Mouse (Mus musculus): ENCODE measurements around the gene Casp7. TPM values are rescaled to one million over a fixed set of nuclear protein-coding genes. Genes with fewer than 3 reads are reported as not detected.

The Casp7 gene
- polyA plus RNA-seq, 1 experiment from 2014 or later, result 18.4 TPM

GRCm38 (mm10) chr19:56378554-56379172 lies 18.3 kb upstream of the Casp7 start:
- Histone ChIP-seq H3K36me3 (replicated peaks; ENCODE audit: control insufficient read depth, insufficient read depth) (no peaks in the 10 kb centered on the region), H3K4me2 (replicated peaks) (no peak overlapping the region), H3K9me3 (ENCODE audit: control insufficient read depth, low read length) (no peaks in the 10 kb centered on the region), H3K27ac (no peak overlapping the region), H3K9ac (no peak overlapping the region), H3K4me1 (replicated peaks; ENCODE audit: control insufficient read depth, insufficient read depth, low read length) (no peaks in the 10 kb centered on the region), H3K27me3 (ENCODE audit: control insufficient read depth, insufficient read depth, low read length) (no peaks in the 10 kb centered on the region), H3K4me3 (replicated peaks; ENCODE audit: low read length) (no peak overlapping the region)
- no peak for ATAC-seq (ENCODE audit: low FRiP score)
- DNase-seq (ENCODE audit: low spot score), result no peak
- 86% methylated on average over 13 of the region's 13 CpGs for WGBS

- Histone ChIP-seq H3K27ac (no peak overlapping the region), H3K9me3 (ENCODE audit: control insufficient read depth, low read length) (no peaks in the 10 kb centered on the region), H3K4me3 (replicated peaks; ENCODE audit: low read length) (no peak overlapping the region), H3K4me2 (replicated peaks) (no peak overlapping the region), H3K4me1 (replicated peaks; ENCODE audit: control insufficient read depth, insufficient read depth, low read length) (no peaks in the 10 kb centered on the region), H3K27me3 (ENCODE audit: control insufficient read depth, insufficient read depth, low read length) (no peaks in the 10 kb centered on the region), H3K9ac (no peak overlapping the region), H3K36me3 (replicated peaks; ENCODE audit: control insufficient read depth, insufficient read depth) (no peaks in the 10 kb centered on the region)
- 81% methylated on average over 7 of the region's 7 CpGs for WGBS
- DNase-seq (ENCODE audit: low spot score), result no peak
- ATAC-seq (ENCODE audit: low FRiP score), result no peak
Observed at GRCm38 (mm10) chr19:56380341-56380740, 16.6 kb upstream of the Casp7 start.

DNA sequence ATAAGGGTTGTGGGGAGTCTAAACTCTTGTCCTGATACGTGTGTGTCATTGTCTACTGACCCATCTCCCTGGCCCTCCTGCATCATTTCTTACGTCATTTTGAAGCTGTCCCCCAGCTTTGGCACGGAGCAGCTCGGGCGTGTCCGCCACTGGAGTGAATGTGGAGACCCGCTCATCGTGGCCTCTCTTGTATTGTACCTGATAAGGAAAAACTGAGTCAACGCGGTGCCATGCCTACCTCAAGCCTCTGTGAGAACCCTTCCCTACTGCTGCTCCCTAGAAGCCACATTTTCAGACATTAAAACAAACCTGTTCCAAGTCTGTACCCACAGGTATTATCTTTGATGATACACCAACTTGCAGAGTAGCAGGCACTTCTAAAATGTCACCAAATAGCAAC lies 15.5 kb upstream of the Casp7 start:
- Histone ChIP-seq H3K4me3 (replicated peaks; ENCODE audit: low read length) (no peak overlapping the region), H3K27ac (no peak overlapping the region), H3K36me3 (replicated peaks; ENCODE audit: control insufficient read depth, insufficient read depth) (no peaks in the 10 kb centered on the region), H3K27me3 (ENCODE audit: control insufficient read depth, insufficient read depth, low read length) (no peaks in the 10 kb centered on the region), H3K9ac (no peak overlapping the region), H3K4me1 (replicated peaks; ENCODE audit: control insufficient read depth, insufficient read depth, low read length) (no peaks in the 10 kb centered on the region), H3K9me3 (ENCODE audit: control insufficient read depth, low read length) (no peaks in the 10 kb centered on the region), H3K4me2 (replicated peaks) (no peak overlapping the region)
- no peak for DNase-seq (ENCODE audit: low spot score)
- 93% methylated on average over 10 of the region's 10 CpGs for WGBS
- ATAC-seq (ENCODE audit: low FRiP score), result no peak

- Histone ChIP-seq H3K4me1 (replicated peaks; ENCODE audit: control insufficient read depth, insufficient read depth, low read length) (no peaks in the 10 kb centered on the region), H3K27me3 (ENCODE audit: control insufficient read depth, insufficient read depth, low read length) (no peaks in the 10 kb centered on the region), H3K4me3 (replicated peaks; ENCODE audit: low read length) (no peak overlapping the region), H3K9ac (no peak overlapping the region), H3K4me2 (replicated peaks) (no peak overlapping the region), H3K36me3 (replicated peaks; ENCODE audit: control insufficient read depth, insufficient read depth) (no peaks in the 10 kb centered on the region), H3K27ac (no peak overlapping the region), H3K9me3 (ENCODE audit: control insufficient read depth, low read length) (no peaks in the 10 kb centered on the region)
- DNase-seq (ENCODE audit: low spot score) (no peak), ATAC-seq (ENCODE audit: low FRiP score) (no peak)
- 86% methylated on average over 5 of the region's 5 CpGs for WGBS
Observed at GRCm38 (mm10) chr19:56385546-56385945, 11.4 kb upstream of the Casp7 start.

DNA sequence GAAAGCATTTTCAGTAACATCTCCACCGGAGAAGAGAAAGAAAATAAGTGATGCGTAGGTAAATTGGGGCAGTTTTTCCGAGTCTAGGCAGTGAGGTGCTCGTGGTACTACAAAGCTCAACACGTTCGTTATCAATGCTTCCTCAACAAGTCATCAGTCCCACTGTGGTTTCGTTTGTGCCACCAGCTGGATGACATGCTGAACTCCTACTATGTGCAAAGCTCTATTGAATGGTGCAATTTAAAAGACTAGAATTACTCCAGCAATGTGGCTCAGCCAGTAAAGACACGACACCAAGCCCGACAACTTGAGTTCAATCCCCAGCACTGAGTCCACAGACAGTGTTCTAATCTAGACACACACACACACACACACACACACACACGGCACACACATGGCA lies 10.8 kb upstream of the Casp7 start:
- Histone ChIP-seq H3K4me3 (replicated peaks; ENCODE audit: low read length) (no peak overlapping the region), H3K27me3 (ENCODE audit: control insufficient read depth, insufficient read depth, low read length) (no peaks in the 10 kb centered on the region), H3K27ac (no peak overlapping the region), H3K9me3 (ENCODE audit: control insufficient read depth, low read length) (no peaks in the 10 kb centered on the region), H3K36me3 (replicated peaks; ENCODE audit: control insufficient read depth, insufficient read depth) (no peaks in the 10 kb centered on the region), H3K4me1 (replicated peaks; ENCODE audit: control insufficient read depth, insufficient read depth, low read length) (no peaks in the 10 kb centered on the region), H3K9ac (no peak overlapping the region), H3K4me2 (replicated peaks) (no peak overlapping the region)
- ATAC-seq (ENCODE audit: low FRiP score), result no peak
- WGBS, result 89% methylated on average over 10 of the region's 10 CpGs
- no peak for DNase-seq (ENCODE audit: low spot score)

DNA sequence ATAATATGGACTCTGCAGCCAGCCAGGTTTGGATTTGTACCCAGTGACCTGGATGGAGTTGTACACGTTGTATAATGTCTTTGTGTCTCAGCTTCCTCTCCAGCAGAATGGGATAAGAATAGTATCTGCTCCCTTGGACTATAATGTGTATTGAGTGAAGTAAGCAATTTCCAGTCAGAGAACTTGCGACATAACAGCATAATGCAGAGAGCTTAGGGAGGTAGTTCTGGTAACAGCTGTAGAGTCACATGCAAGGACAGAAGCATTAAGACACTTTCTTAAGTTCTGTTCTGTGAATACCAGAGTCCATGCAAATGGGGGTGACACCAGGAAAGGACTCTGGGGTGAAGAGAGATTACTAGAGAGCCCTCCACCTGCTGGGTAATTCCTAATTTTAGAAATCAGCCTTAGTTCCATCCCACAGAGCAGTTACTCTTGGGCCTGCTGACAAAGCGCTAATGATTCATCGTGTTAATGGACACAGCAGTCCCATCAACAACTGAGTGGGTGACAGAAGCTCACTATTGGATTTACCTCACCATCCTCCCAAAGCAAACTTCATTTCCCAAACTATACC lies 9.1 kb upstream of the Casp7 start:
- H3K4me2 ChIP-seq (replicated peaks), result no peak overlapping the region
- no peaks in the 10 kb centered on the region for H3K36me3 ChIP-seq (replicated peaks; ENCODE audit: control insufficient read depth, insufficient read depth)
- no peak overlapping the region for H3K4me3 ChIP-seq (replicated peaks; ENCODE audit: low read length)
- no peak for ATAC-seq (ENCODE audit: low FRiP score)
- no peak overlapping the region for H3K27ac ChIP-seq
- H3K27me3 ChIP-seq (ENCODE audit: control insufficient read depth, insufficient read depth, low read length), result no peaks in the 10 kb centered on the region
- no peak for DNase-seq (ENCODE audit: low spot score)
- H3K9ac ChIP-seq, result no peak overlapping the region
- no peaks in the 10 kb centered on the region for H3K4me1 ChIP-seq (replicated peaks; ENCODE audit: control insufficient read depth, insufficient read depth, low read length)
- WGBS, result 82% methylated on average over 4 of the region's 4 CpGs
- no peaks in the 10 kb centered on the region for H3K9me3 ChIP-seq (ENCODE audit: control insufficient read depth, low read length)

DNA sequence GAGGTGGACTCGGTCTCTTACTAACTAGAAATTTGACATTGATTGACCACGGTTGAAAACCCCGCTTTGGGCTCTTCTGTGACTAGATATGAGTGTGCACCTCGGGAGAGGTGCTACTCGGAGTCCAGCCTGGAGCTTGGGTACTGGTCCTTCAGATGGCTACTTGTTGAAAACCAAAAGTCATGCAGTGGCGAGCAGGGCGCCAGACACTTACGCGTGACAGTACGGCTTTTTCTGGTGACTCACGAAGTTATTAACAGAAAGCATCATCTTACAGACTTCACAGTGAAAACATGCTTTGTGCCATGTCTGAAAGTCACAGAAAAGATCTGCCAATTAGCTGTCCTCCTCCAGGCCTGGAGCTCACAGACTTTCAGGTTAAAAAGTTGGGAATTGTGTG lies 7.8 kb upstream of the Casp7 start:
- WGBS, result 92% methylated on average over 11 of the region's 11 CpGs
- H3K9ac ChIP-seq, result no peak overlapping the region
- H3K4me3 ChIP-seq (replicated peaks; ENCODE audit: low read length), result no peak overlapping the region
- DNase-seq (ENCODE audit: low spot score), result no peak
- 0 out of 2 replicates have a peak, but pooled peaks cover 7% of the 10 kb centered on the region for H3K27me3 ChIP-seq (ENCODE audit: control insufficient read depth, insufficient read depth, low read length)
- no peaks in the 10 kb centered on the region for H3K9me3 ChIP-seq (ENCODE audit: control insufficient read depth, low read length)
- no peak for ATAC-seq (ENCODE audit: low FRiP score)
- H3K4me2 ChIP-seq (replicated peaks), result no peak overlapping the region
- H3K4me1 ChIP-seq (replicated peaks; ENCODE audit: control insufficient read depth, insufficient read depth, low read length), result no peaks in the 10 kb centered on the region
- H3K27ac ChIP-seq, result no peak overlapping the region
- no peaks in the 10 kb centered on the region for H3K36me3 ChIP-seq (replicated peaks; ENCODE audit: control insufficient read depth, insufficient read depth)

DNA sequence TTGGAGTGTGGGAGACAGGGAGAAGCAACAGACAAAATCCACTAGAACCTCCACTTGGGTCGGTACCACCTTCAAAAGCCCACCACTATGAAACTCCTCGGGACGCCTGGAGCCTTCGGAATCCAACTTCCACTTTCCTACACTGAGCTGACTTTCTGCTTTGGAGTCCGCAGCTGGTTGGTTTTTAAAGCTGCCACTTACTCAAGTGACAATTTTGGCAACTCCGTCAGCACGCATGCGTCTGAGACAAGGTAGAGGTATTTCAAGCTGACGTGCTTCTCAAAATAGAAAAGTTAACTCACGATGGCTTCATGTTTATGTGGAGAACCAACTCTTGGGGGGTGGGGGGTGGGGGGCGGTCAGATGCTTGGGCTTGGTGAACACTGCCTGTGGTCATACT lies 7.0 kb upstream of the Casp7 start, which contains the start of gene Nrap:
Gene Nrap, minus strand, starts transcription at position 159 of the 400 bp plus-strand sequence.
- H3K9ac ChIP-seq, result no peak within 1 kb of the TSS
- no peaks in the 10 kb centered on the region for H3K9me3 ChIP-seq (ENCODE audit: control insufficient read depth, low read length)
- peaks cover 12% of the 10 kb centered on the region; the same call in 1 of the 2 replicates for H3K27me3 ChIP-seq (ENCODE audit: control insufficient read depth, insufficient read depth, low read length)
- WGBS, result 94% methylated on average over 11 of the region's 11 CpGs
- no peak for DNase-seq (ENCODE audit: low spot score)
- no peak within 1 kb of the TSS for H3K4me3 ChIP-seq (replicated peaks; ENCODE audit: low read length)
- H3K4me2 ChIP-seq (replicated peaks), result no peak within 1 kb of the TSS
- H3K4me1 ChIP-seq (replicated peaks; ENCODE audit: control insufficient read depth, insufficient read depth, low read length), result no peaks in the 10 kb centered on the region
- no peak for ATAC-seq (ENCODE audit: low FRiP score)
- H3K36me3 ChIP-seq (replicated peaks; ENCODE audit: control insufficient read depth, insufficient read depth), result no peaks in the 10 kb centered on the region
- no peak within 1 kb of the TSS for H3K27ac ChIP-seq

GRCm38 (mm10) chr19:56391307-56392046 lies 5.5 kb upstream of the Casp7 start:
- H3K9me3 ChIP-seq (ENCODE audit: control insufficient read depth, low read length), result no peaks in the 10 kb centered on the region
- no peaks in the 10 kb centered on the region for H3K36me3 ChIP-seq (replicated peaks; ENCODE audit: control insufficient read depth, insufficient read depth)

More at GRCm38 (mm10) chr19:56391307-56392046, 5.5 kb upstream of the Casp7 start:
- peaks cover 28% of the 10 kb centered on the region for H3K27me3 ChIP-seq (ENCODE audit: control insufficient read depth, insufficient read depth, low read length)
- H3K4me1 ChIP-seq (replicated peaks; ENCODE audit: control insufficient read depth, insufficient read depth, low read length), result peaks cover 4% of the 10 kb centered on the region; the same call in 1 of the 2 replicates
- no peak overlapping the region for H3K27ac ChIP-seq
- DNase-seq (ENCODE audit: low spot score), result no peak
- H3K4me3 ChIP-seq (replicated peaks; ENCODE audit: low read length), result no peak overlapping the region
- no peak overlapping the region for H3K4me2 ChIP-seq (replicated peaks)
- no peak overlapping the region for H3K9ac ChIP-seq
- WGBS, result 78% methylated on average over 6 of the region's 6 CpGs
- ATAC-seq (ENCODE audit: low FRiP score), result no peak

Measured in hindbrain, embryonic 14.5 days (tissue).